Mouse (Mus musculus): ENCODE results near the gene Polr2b.

The Polr2b gene

DNA sequence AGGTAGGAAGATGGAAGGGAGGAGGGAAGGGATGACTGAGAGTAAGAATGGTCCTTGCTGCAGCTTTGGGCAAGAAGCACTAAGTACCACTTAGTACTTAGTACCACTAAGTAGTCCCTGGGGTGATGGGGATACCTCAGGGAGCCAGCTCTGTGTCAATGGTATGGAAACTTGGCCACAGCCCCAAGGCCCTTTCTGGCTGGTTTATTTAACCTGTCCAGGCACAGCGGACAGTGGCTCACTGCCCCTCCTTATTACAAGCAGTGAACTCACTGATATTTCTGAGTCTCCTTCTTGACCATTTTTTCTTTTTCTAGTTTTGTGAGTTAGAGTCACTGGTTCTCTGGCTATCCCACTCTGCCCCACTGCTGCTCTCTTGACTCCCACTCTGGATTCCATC is 57.2 kb downstream of the Polr2b start:
- no peak for DNase-seq

DNA sequence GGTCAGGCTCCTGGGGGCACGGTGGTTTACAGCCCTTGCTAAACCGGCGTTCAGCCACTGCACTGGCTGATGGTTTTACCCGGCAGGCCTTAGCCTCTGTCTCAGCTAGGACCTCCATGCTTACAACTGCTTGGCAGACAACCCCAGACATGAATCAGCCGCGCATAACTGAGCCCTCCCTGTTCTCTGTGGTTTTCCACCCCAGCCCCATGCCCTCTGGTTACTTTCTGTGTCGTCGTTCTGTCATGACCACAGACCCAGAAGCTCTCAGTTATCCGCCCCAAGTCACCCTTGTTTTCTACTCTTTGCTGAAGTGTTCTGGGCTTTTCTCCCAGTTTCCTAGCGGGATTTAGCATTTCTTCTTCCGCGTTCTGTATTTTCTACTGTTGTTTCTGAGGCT is 57.7 kb downstream of the Polr2b start:
- peak; percentile 75 for DNase-seq

DNA sequence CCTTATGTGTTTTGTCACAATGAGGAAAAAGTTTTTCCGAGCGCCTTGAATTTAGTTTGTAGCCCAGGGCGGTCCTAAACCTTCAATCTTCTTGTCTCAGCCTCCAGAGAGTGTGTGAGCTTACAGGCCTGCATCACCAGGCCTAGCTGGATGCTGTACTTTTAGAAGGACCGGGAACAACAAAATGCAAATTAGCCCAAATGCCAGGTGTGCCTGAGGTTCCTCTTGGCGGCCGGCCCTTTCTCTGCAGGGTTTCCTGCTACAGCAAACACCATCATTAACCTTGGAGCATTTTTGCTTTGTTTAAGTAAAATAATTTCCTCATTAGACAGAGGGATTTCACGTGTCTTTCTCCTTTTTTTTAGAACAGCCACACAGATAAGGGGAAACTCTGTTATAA is 58.2 kb downstream of the Polr2b start:
- DNase-seq: no peak

DNA sequence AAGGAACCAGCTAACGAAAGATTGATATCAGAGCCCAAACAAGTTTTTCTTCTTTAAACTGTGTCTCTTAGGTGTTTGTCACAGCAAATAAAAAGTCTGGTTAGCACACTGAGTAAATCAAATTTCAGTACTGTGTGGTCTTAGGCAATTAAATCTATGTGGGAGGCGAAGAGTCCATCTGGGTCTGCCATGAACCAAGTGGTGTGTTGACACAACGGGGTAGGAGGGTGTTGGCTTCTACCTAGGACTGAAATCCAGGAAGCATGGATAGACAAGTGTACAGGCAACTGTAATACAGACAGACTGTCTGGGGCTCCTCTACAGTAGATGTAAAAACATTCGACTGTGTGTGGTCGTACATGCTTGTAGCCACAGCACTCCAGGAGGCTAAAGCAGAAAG is 59.4 kb downstream of the Polr2b start:
- DNase-seq: no peak

DNA sequence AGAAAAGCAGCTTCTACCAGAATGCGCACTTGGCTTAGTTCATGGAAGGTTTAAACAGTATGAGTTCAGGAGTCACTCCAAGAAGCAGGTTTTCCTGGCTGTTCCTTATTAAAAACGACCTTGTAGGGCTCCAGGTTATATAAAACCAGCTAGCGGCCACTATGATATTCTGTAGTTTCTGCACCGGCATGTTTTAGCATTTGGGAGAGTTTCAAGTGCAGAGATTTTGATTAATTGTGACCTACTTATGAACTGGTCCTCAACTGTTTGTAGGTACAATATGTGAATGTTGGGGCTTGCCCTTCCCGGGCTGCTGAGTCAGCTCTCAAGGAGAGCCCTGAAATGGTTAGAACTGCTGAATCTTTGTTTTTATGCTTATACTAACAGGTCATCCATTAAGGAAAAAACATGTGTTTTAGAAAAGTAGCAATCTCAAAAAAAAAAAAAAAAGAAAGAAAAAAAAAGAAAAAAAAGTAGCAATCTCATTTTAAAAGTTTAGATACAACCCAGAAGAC is 60.5 kb downstream of the Polr2b start:
- no peak for DNase-seq

DNA sequence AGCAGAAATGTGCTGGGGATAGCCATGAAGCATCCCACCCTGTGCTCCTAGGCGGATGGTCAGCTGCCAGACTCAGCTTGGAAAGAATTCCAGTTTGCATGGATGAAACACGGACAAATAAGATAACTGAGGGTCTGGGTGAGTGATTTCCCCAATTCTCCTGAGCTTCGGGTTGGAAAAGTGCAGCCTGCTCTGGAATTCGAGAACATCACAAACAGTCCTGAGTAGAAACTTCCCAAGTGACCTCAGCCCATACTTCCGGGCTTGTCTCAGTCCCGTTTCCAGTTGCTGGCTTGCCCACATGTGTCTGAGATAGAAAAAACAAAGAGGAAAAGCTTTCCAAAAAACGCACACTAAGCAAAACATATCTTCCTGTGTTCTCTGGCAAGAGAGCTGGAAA is 62.3 kb downstream of the Polr2b start:
- DNase-seq: no peak

DNA sequence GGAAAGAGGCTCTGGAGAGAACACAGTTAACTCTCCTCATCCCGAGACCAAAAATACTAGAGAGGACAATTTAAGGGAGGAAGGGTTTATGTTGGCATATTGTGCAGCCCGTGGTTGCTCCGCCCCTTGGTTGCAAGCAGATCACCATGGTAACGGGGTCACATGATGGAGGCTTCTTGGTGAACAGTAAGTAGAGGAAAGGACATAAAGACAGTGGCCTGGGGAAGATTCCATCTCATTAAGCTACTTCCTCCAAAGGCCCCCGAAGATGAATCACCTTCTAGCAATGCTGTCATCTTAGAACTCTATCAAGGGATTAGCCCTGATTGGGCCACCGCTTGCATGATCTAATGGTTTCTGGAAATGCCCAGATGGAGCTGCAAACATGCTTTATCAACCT is 62.8 kb downstream of the Polr2b start:
- DNase-seq: no peak

DNA sequence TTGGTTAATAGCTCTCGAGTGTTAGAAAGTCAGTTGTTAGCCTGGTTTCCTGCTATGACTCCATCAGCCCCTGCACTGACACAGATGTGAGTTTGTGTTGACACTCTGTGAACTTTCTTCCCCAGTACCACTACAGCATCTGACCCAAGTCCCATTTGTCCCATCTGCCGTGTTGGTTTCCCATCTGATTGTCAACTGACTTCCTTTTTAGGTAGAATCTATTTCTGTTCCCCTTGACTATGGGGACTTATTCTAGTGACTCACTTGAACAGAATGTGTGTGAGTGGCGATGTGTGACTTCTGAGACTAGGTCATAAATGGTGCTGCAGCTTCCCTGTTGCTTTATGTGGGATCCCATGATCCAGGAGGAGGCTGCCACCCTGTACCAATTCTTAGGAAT is 65.0 kb downstream of the Polr2b start:
- DNase-seq: no peak

DNA sequence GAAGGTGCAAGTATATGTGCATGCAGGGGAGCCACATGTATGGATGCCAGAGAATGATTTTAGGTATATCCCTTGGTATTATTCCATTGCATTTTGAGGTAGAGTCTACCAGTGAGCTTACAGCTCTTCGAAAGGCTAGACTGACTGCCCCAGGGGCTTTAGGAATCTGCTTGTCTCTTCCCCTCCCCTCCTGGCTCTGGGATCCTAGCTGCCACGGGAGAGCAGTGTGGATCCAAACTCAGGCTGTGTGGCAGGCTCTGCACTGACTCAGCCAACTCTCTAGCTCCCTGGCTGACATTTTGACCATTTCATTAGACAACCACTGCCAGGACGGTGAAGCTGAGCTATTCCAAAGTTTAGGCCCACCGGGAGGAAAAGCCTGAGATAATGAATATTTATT is 65.6 kb downstream of the Polr2b start:
- DNase-seq: no peak

DNA sequence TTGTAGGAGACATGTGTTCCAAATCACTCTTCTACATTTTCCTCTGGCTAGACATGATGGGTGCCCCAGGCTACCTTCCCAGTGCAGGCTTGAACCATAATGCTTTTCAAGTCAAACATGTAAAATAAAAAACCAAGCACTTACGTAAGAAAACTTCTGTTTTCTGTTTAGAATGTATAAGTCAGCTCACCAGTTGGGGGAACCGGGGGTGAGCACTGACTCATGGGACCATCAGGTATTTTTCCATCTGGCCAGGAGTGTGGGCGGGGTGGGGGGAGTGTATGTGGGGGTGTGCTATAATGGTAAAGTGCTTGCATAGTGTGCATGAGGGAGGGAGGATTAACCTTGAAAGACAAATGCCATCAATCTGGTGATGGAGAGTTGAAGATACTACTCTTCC is 68.1 kb downstream of the Polr2b start:
- DNase-seq: no peak

DNA sequence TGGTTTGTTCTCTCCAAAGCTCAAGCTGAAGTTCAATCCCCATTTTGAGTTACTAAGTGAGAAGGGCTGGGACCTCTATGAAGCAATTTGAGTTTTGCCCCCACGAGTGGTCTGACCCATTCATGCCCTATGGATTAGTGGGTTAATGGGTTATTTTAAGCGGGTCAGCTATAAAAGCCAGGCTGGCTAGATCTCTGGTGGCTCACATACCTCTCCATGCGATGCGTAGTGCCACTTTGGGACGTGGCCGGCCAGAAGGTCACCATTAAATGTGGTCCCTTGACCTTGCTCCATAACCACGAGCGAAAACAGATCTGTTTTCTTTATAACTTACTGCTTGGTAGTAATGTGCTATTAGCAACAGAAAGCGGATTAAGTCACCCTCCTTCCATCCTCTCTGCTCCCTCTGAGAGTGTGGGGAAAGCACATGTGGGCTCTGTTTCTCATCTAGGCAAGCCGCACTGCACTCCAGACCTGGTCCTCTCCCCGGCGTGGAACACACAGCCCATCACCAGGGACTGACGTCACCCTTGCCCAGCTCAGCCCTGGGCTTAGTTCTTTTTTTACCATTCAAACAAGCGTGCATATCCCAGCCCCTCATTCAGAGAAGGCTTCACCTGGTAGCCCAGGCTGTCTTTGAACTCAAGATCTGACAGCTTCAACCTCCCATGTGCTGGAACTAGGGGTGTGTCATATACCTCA is 69.6 kb downstream of the Polr2b start:
- no peak for DNase-seq

DNA sequence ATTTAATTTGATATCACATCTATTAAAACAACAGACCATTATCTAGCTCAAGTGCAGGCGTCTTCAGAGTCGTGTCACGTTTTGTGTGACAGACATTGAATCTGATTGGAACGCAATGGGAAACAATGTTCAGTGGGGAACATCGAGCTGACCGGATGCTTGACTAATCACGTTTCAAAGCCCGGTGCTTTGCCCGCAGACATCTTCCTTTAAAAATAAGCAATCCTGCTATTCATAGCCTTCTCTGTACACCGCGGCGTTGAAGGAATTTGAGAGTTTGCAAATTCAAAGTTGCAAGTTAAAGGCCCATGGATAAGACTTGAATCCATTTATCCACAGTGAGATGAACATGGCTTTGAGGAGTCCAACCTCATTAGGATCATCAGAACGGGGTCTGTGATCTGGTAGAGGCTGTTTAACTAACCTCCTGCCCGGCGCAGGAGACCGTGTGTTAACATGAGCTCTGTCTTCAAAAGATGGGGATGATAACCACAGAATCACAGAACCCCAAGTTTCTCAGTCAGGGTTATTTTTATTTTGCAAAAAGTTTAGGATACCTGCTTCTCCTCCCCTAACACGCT is 70.5 kb downstream of the Polr2b start:
- DNase-seq: no peak

DNA sequence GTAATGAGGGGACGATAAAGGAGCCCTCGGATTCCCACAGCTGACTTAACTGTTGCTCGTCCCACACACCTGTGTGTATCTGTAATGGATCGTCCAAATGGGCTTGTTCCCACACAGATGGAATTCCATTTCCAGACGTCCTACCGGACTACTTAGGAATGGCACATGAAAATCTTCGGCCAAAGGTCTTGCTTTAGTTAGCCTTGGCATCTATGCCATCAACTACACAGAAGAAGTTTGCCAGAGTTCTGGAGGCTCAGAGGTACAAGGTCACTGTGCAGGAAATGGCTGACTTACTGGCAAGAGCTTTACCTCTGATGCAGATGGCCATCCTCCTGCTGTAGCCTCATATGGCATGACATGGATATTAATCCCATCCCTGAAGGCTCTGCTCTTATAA is 71.3 kb downstream of the Polr2b start:
- DNase-seq: no peak

DNA sequence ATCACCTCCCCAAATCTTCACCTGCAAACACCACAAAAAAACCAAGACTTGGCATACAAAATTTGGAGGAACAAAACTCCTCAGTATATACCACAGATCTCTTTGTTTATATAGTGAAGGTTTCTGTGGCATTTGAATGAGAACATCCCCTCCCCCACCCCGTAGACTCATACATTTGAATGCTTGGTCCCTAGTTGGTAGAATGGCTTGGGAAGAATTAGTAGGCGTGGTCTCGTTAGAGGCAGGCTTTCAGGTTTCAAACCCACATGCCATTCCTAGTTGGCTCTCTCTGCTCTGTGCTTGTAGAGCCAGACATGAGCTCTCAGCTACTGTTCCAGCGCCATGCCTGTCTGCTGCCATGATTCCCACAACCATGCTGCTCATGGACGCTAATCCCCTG is 71.7 kb downstream of the Polr2b start:
- DNase-seq: no peak

DNA sequence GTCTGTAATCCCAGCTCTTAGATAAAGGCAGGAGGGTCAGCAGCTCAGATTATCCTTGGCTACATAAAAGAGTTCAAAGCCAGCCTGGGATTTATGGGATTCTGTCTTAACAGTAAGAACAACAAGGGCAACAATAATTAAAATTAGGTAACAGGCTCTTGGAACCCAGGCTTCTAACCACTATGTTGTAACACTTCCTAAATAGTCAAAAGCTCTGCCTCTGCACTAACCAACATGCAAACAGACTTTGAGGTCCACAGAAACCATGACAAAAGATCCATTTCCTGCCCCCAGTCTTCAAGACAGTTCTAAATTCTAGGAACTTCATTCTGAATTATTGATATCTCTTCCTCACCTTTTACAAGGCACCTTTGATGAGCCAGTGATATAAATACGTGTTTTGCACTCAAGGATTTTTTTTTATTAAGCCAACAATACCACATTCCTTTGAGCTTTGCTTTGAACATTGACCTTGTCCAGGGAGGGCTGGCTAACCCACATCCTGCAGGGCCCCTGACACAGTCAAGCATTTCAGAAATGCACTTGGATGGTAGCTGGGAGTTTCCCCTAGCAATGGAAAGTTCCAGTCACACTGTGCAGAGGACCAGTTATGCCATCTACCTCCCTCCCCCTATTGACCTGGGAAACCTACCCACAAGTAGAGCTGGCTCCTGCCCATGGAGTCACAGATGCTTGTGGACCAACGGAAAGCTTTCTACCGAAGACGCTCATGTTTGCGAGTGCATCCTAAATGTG is 74.0 kb downstream of the Polr2b start:
- peak; percentile 88 for DNase-seq

DNA sequence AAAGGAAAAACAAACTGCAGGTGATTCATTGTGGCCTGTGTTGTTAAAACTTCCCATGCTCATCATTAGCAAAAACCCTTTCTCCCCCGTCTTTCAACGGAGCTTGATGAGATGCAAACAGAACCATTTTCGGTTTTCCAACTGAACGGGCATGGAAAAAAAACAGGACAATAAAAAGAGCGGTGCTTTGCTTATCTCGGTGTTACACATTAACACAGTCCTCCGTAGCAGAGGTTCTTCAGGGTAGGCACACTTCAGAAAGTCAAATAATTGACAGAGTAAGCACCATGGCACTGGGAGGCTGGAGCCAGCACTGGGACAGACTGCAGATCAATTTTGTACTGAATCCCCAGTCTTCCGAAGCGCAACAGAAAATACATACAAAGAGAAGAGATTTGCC is 74.8 kb downstream of the Polr2b start:
- peak; percentile 73 for DNase-seq

DNA sequence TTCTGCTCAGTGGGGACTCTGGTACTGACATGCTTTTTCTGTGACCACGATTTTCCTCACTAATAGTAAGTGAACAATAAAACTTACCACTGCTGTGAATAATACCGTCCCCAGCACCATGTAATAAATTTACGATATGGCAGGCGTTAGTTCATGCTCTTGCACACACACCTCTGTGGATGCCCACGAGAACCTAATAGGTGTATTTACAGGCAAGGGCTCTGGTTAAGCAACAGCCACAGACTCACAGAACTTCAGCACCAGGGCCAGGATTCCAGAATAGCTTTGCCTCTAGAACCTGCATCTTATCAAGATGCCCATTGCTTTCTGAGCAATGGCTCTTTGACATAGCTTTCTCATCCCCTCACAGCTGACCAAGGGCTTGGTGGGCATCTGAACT is 75.3 kb downstream of the Polr2b start:
- DNase-seq: no peak

DNA sequence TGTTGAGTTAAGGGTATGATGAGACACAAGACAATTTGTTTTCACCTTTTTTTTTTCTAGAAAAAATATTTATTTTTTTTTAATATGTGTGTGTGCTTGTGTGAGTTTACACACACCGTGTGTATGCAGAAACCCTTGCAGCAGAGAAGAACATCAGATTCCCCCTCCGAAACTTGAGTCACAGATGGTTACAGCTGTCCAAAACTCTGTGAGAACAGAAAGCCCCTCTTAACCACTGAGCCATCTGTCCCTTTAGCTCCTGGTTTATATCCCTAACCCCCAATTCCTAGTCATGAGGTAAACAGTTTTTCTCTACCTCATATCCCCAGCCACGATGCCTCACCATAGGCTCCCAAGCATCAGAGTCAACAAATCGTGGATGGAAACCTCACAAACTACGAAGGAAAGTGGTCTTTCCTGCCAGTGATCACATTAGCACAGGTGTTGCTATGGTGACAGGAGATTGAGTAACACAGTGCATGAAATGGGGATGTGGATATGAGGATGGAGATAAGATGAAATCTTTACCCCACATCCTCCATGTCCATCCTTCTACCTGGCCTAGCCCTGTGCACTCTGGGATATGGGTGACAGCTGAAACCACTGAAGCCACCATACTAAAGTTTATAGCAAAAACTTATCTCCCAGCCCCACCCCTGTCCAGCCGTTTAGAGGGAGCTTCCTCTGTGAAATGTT is 76.1 kb downstream of the Polr2b start:
- DNase-seq: no peak

DNA sequence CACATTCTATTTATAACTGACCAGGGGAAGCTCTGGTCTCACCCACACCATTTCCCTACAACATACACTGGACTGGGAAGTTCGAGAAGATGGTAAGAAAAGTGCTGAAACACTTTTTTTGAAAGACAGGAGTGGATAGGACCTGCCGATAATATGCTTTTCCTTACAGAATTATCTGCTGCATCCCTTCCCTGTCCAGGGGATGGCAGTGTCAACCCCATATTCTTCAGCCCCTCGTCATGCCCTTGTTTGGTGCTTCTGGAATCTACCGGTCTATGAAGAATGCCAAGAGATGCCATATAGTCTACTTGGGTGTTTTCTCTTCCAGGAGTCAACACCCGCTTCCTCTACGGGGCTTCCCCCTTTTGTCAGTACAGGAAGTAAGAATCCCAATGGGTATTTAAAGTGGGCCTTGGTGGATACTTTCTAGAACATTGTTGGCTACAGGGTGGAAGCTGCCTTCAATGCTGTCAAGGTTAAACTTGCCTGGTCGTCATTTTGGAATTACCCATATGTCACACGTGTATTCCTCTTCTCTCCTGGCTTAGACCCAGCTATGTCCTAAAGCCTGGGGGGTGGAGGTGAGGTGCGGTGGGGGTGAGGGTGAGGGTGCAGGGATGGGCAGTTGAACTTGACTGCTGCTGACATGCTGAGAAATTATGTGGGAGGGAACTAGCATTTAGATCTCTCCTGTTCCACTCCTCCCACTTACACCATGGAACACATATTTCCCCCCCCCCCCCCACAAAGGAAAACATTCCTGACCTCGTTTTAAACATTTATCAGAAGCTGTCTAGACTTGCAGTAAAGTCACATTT is 76.9 kb downstream of the Polr2b start:
- peak; percentile 29 for DNase-seq

DNA sequence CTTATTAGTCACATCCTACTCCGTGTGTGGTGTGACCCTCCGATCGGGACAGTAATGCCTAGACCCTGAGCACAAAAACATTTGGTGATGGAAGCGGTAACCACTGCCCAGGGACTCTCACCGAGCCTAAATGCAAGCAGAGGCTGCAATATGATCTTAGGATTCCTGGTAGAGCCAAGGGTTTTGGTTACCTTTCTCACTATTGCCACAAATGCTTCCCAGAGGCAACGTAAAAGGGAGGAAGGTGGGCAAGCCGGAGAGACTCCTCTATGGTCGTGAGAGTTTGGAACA is 77.4 kb downstream of the Polr2b start:
- peak; percentile 44 for DNase-seq

DNA sequence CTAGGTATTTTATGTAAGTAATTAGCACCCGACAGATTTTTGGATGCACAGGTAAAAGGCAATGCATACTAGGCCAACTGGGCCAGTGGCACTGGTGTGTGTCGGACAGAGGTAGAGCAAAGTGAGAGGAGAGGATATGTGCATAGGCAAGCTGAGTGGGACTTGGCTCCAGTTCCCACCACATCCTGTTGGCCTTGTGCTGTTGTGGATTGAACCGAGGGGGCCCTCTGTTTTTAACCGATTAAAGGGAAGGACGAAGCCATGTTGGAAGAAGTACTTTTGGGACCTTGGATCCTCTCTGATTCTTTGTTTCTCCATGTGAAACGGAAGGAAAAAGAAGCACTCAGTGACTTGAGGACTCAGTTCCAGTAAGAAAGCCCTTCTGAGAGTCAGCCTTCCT is 78.4 kb downstream of the Polr2b start:
- DNase-seq: no peak

DNA sequence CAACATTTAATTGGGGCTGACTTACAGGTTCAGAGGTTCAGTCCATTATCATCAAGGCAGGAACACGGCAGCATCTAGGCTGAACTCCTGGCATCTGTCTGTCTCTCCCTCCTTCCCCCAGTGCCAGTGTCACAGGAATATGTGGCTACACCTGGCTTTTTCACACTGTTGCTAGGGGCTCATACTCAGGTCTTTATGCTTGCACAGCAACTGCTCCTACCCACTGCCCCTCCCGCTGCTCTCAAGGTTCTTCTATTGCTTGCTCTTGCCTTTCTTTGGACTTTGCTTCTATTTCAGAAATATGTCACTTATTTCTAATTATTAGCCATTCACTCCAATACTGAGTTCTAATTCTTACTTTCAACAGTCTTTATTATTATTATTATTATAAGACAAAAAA is 80.3 kb downstream of the Polr2b start:
- no peak for DNase-seq

DNA sequence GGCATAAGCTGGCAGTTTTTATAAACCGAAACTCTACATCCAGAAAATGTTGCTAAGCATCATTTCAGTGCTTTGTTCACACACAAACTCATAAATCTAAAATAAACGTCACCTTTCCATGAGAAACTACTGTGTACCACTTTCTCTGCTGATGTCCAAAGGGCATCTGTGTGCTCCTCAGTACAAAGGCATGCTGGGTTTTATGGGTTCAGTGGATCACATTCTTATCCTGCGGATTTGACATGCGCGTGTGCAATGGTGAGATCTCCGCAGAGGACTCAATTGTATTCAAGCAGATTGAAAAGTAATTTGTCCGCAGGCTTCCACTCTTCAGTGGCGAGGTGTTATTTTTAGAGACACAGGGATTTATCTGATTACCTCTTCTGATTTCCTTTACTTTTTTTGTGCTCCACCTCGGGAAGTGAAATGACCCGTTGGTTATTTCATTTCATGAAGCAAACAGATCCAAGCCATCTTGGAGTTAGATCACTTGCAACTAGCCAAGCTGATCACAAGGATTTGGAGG is 83.2 kb downstream of the Polr2b start:
- no peak for DNase-seq

Measured in kidney, postnatal 14 days (tissue).